Mouse (Mus musculus) brain, embryonic 14.5 days (tissue): ENCODE data around the gene Fam155a.

Source experiments
- CTCF ChIP-seq: fragments of 200-500 bp; IDR thresholded peaks from 2 replicates; pipeline ENCODE4 v1.5.1; 2012; ENCODE audit warnings: inconsistent platforms, mild to moderate bottlenecking, moderate library complexity, borderline replicate concordance; ENCODE audit not compliant: insufficient read depth, insufficient read length; ENCODE audit errors: extremely low read depth
- POLR2A ChIP-seq: fragments of 200-500 bp; IDR thresholded peaks from 2 replicates; pipeline ENCODE4 v1.6.1; 2012; ENCODE audit warnings: mild to moderate bottlenecking, inconsistent platforms, borderline replicate concordance; ENCODE audit not compliant: poor library complexity, insufficient read depth, insufficient read length, severe bottlenecking; ENCODE audit errors: extremely low read depth

GRCm38 (mm10) chr8:9226767-9227166 lies 544.2 kb downstream of the Fam155a start:
- no peak for TF ChIP-seq CTCF
- TF ChIP-seq POLR2A = no peak
